Mouse (Mus musculus) spleen, adult 12 weeks (tissue): Measurements from ENCODE around the gene Taf12.

ENCODE experiments used
- DNase-seq: peaks from one replicate; pipeline ENCODE4 v3.0.0; 2022; ENCODE audit warnings: low spot score

The Taf12 gene

GRCm38 (mm10) chr4:132311209-132311608, 37.0 kb downstream of the Taf12 start:
- no peak for DNase-seq

GRCm38 (mm10) chr4:132311801-132312200, 37.6 kb downstream of the Taf12 start:
- DNase-seq = no peak

GRCm38 (mm10) chr4:132312627-132313026, 38.5 kb downstream of the Taf12 start:
- DNase-seq = no peak

GRCm38 (mm10) chr4:132315711-132316110, 41.5 kb downstream of the Taf12 start:
- DNase-seq = no peak

- DNase-seq = no peak
These were observed 52.3 kb downstream of the Taf12 start for GRCm38 (mm10) chr4:132326481-132326880.

- no peak for DNase-seq
These were observed 54.3 kb downstream of the Taf12 start for GRCm38 (mm10) chr4:132328391-132328982.

- DNase-seq = peak; percentile 92
These were observed 55.1 kb downstream of the Taf12 start, which contains the start of gene Trnau1ap for GRCm38 (mm10) chr4:132329115-132329834. Trnau1ap (minus strand) TSS chr4:132329538.

GRCm38 (mm10) chr4:132329835-132330354, 55.7 kb downstream of the Taf12 start:
- no peak for DNase-seq

GRCm38 (mm10) chr4:132331960-132332359, 57.8 kb downstream of the Taf12 start:
- no peak for DNase-seq

GRCm38 (mm10) chr4:132332880-132333279, 58.7 kb downstream of the Taf12 start:
- DNase-seq = no peak

GRCm38 (mm10) chr4:132338943-132339342, 64.8 kb downstream of the Taf12 start:
- no peak for DNase-seq

GRCm38 (mm10) chr4:132341451-132341850, 67.3 kb downstream of the Taf12 start:
- DNase-seq = no peak

- peak; percentile 46 for DNase-seq
These were observed 70.4 kb downstream of the Taf12 start for GRCm38 (mm10) chr4:132344403-132345134.
